Mouse (Mus musculus) heart, embryonic 13.5 days (tissue): ENCODE measurements at regions not wholly inside any gene's neighbourhood (a gene's known extent, or its start where the extent isn't known, plus 50 kb on each side); places are given as distances from the start of the nearest gene placed in this dataset. TPM values are rescaled to one million over a fixed set of nuclear protein-coding genes. Genes with fewer than 3 reads are reported as not detected.

Experiments
- ATAC-seq: fragments of 200-750 bp; cut with Nextera tagmentation; 2 replicates; pipeline ENCODE4 v1.8.0; 2017; ENCODE audit warnings: moderate TSS enrichment; ENCODE audit not compliant: insufficient number of reproducible peaks, low FRiP score, low TSS enrichment; ENCODE audit errors: extremely low read depth
- H3K27ac ChIP-seq: fragments of 300-500 bp; sonication (generic); replicated peaks from 2 replicates; pipeline ENCODE4 v1.5.1; 2015; ENCODE audit warnings: moderate library complexity, mild to moderate bottlenecking, inconsistent platforms
- H3K27me3 ChIP-seq: fragments of 300-500 bp; sonication (generic); replicated peaks from 2 replicates; pipeline ENCODE4 v1.6.1; 2015; ENCODE audit warnings: mild to moderate bottlenecking, inconsistent platforms
- H3K36me3 ChIP-seq: fragments of 300-500 bp; sonication (generic); 2 replicates; pipeline ENCODE4 v1.6.1; 2015; ENCODE audit warnings: mild to moderate bottlenecking, inconsistent platforms
- H3K4me1 ChIP-seq: fragments of 300-500 bp; sonication (generic); 2 replicates; pipeline ENCODE4 v1.6.1; 2015; ENCODE audit warnings: inconsistent platforms
- H3K4me2 ChIP-seq: fragments of 300-500 bp; sonication (generic); 2 replicates; pipeline ENCODE4 v1.6.1; 2015; ENCODE audit warnings: inconsistent platforms, mild to moderate bottlenecking, moderate library complexity
- H3K4me3 ChIP-seq: fragments of 300-500 bp; sonication (generic); 2 replicates; pipeline ENCODE4 v1.5.1; 2015; ENCODE audit warnings: moderate library complexity, mild to moderate bottlenecking, inconsistent platforms
- H3K9ac ChIP-seq: fragments of 300-500 bp; sonication (generic); 2 replicates; pipeline ENCODE4 v1.6.1; 2015; ENCODE audit warnings: inconsistent platforms, mild to moderate bottlenecking, moderate library complexity
- H3K9me3 ChIP-seq: fragments of 300-500 bp; sonication (generic); 2 replicates; pipeline ENCODE4 v1.6.1; 2016; ENCODE audit warnings: inconsistent platforms
- WGBS: fragments of 180-500 bp; shearing (Covaris S2); methylation state at CpG from one replicate; pipeline ENCODE4 v1.1.7; 2015; ENCODE audit warnings: mixed read lengths; 5-methylcytosine and 5-hydroxymethylcytosine counted together
- microRNA-seq: library from miRNA; unstranded; fragments of <30 nt; microRNA quantifications from one replicate; pipeline ENCODE4, GENCODE M21; 2016

GRCm38 (mm10) chr13:28409609-28409902, 152.2 kb downstream of the Gm11361 start:
- Histone ChIP-seq H3K4me2 (no peak overlapping the region), H3K27me3 (no peaks in the 10 kb centered on the region), H3K27ac (no peak overlapping the region), H3K4me3 (no peak overlapping the region), H3K9ac (no peak overlapping the region), H3K9me3 (no peaks in the 10 kb centered on the region), H3K4me1 (no peaks in the 10 kb centered on the region), H3K36me3 (no peaks in the 10 kb centered on the region)
- no peak for ATAC-seq
- 59% methylated on average over 1 of the region's 1 CpGs for WGBS

GRCm38 (mm10) chr13:28408868-28409608, 151.7 kb downstream of the Gm11361 start:
- Histone ChIP-seq H3K9ac (no peak overlapping the region), H3K4me3 (no peak overlapping the region), H3K4me2 (no peak overlapping the region), H3K9me3 (no peaks in the 10 kb centered on the region), H3K4me1 (no peaks in the 10 kb centered on the region), H3K36me3 (no peaks in the 10 kb centered on the region), H3K27ac (no peak overlapping the region), H3K27me3 (no peaks in the 10 kb centered on the region)
- 61% methylated on average over 7 of the region's 7 CpGs for WGBS
- no peak for ATAC-seq

- no peaks in the 10 kb centered on the region for H3K27me3 ChIP-seq
- 48% methylated on average over 7 of the region's 7 CpGs for WGBS
- ATAC-seq, result no peak
- H3K9ac ChIP-seq, result no peak overlapping the region
- H3K4me3 ChIP-seq, result no peak overlapping the region
- H3K27ac ChIP-seq, result no peak overlapping the region
- H3K9me3 ChIP-seq, result no peaks in the 10 kb centered on the region
- peaks cover 8% of the 10 kb centered on the region for H3K4me1 ChIP-seq
- H3K36me3 ChIP-seq, result no peaks in the 10 kb centered on the region
- no peak overlapping the region for H3K4me2 ChIP-seq
Observed at GRCm38 (mm10) chr13:28400459-28400858, 143.1 kb downstream of the Gm11361 start.

Small RNA genes in the stretch of these regions (microRNA-seq; reads per million reads assigned to microRNA genes)
- not detected for gene Mir6368
